Mouse (Mus musculus): Measurements from ENCODE around the gene Flywch2. TPM values are rescaled to one million over a fixed set of nuclear protein-coding genes. Genes with fewer than 3 reads are reported as not detected.

Flywch2 gene
- total and polyA plus RNA-seq, 3 experiments, result 0.62 to 6.2 TPM; not detected in 1

DNA sequence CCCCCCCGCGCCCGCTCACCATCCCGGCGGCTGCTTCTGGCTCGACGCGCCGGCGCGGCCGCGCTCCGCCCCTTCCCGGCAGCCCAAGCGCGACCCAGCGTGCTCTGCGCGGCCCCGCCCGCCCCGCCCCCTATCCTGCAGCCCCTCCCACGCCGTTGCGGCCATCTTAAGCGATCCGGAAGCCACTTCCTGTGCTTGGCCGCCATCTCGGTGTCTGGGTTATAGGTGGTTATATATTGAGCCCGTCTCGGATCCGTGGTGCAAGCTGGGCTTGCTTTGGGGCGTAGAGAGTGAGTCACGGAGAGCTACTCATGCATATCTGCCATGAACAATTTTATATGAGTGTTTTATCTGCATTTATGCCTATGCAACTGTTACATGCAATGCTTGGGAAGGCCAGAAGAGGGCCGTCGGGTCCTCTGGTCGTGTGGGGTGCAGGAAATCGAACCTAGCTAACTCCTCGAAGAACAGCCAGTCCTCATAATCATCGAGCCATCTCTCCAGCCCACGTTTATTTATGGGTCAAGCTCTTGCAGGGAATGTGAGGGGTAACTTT is 43.3 kb upstream of the Flywch2 start, which contains the start of gene Elob (continued):
- TF ChIP-seq USF1 (IDR thresholded peaks at IDR 0.05; ENCODE audit: low read depth, low read length) (no peak), MYB (IDR thresholded peaks at IDR 0.05; ENCODE audit: low read depth, low read length) (no peak), MYC (IDR thresholded peaks at IDR 0.05; ENCODE audit: low read depth, low read length) (no peak; the same call in 1 of the 2 replicates)

GRCm38 (mm10) chr17:23828271-23829001 is 42.6 kb upstream of the Flywch2 start:
- no peaks in the 10 kb centered on the region for H3K9me3 ChIP-seq (replicated peaks; ENCODE audit: insufficient read depth, low read length)
- H3K4me3 ChIP-seq (ENCODE audit: control insufficient read depth in 1 of 2, insufficient read depth in 1 of 2, low read depth in 2 of 2, low read length in 2 of 2), result peak overlapping the region; percentile 92 to 98
- H3K27me3 ChIP-seq (ENCODE audit: control insufficient read depth in 1 of 2, insufficient read depth in 2 of 2, low read length in 2 of 2), result no peaks in the 10 kb centered on the region
- peaks cover 7 to 21% of the 10 kb centered on the region in 2 experiments; a peak in 3 of 4 replicates for H3K36me3 ChIP-seq (ENCODE audit: control insufficient read depth in 1 of 2, insufficient read depth in 2 of 2, low read length in 2 of 2)
- TF ChIP-seq TBP (IDR thresholded peaks at IDR 0.05; ENCODE audit: low read depth, low read length) (0 out of 2 replicates have a peak, but pooled peaks have one; percentile 17), NELFE (IDR thresholded peaks at IDR 0.05; ENCODE audit: low read depth, low read length) (peak; percentile 10; the same call in 1 of the 2 replicates), TAL1 (IDR thresholded peaks at IDR 0.05; ENCODE audit: low read length) (no peak), SIN3A (IDR thresholded peaks at IDR 0.05; ENCODE audit: low read length) (0 out of 2 replicates have a peak, but pooled peaks have one; percentile 0), MAZ (IDR thresholded peaks at IDR 0.05; ENCODE audit: low read depth, low read length) (no peak), POLR2A (IDR thresholded peaks at IDR 0.05; ENCODE audit: control insufficient read depth in 1 of 2, insufficient read depth in 1 of 2, low read depth in 1 of 2, low read length in 2 of 2, poor library complexity in 1 of 2) (peak in 1 of 2 experiments; percentile 42; a peak in 2 of 4 replicates)
- peak overlapping the region; percentile 64 for H3K27ac ChIP-seq (ENCODE audit: control insufficient read depth, low read depth, low read length)
- DNase-seq (ENCODE audit: low read depth, low spot score), result peak; percentile 70
- H3K9ac ChIP-seq (ENCODE audit: control insufficient read depth, low read depth, low read length, poor library complexity, severe bottlenecking), result peak overlapping the region; percentile 77
- H3K79me2 ChIP-seq (ENCODE audit: control insufficient read depth, insufficient read depth, low read length, poor library complexity), result peaks cover 17% of the 10 kb centered on the region
- H3K4me1 ChIP-seq (ENCODE audit: control insufficient read depth in 1 of 2, insufficient read depth in 2 of 2, low read length in 2 of 2), result peaks cover 5 to 18% of the 10 kb centered on the region in 2 experiments; a peak in 3 of 4 replicates

- TF ChIP-seq POLR2AphosphoS2 (IDR thresholded peaks at IDR 0.05; ENCODE audit: low read length), result peak; percentile 66; the same call in 1 of the 2 replicates
- no peak; a peak in 1 of 4 replicates for TF ChIP-seq POLR2A (IDR thresholded peaks at IDR 0.05; ENCODE audit: control insufficient read depth in 1 of 2, insufficient read depth in 1 of 2, low read depth in 1 of 2, low read length in 2 of 2, poor library complexity in 1 of 2)
- TF ChIP-seq RCOR1 (IDR thresholded peaks at IDR 0.05; ENCODE audit: low read depth, low read length), result no peak
- 0 out of 2 replicates have a peak, but pooled peaks have one; percentile 7 for TF ChIP-seq MYB (IDR thresholded peaks at IDR 0.05; ENCODE audit: low read depth, low read length)
- peak; percentile 51; the same call in 1 of the 2 replicates for TF ChIP-seq ZMIZ1 (IDR thresholded peaks at IDR 0.05; ENCODE audit: low read depth, low read length)
- no peak for TF ChIP-seq ETS1 (IDR thresholded peaks at IDR 0.05; ENCODE audit: low read depth, low read length)
- TF ChIP-seq ZC3H11A (IDR thresholded peaks at IDR 0.05; ENCODE audit: low read depth, low read length), result no peak
- peak; percentile 36 for DNase-seq (ENCODE audit: low read depth, low spot score)
- H3K36me3 ChIP-seq (ENCODE audit: control insufficient read depth in 1 of 2, insufficient read depth in 2 of 2, low read length in 2 of 2), result peaks cover 7 to 18% of the 10 kb centered on the region in 2 experiments; a peak in 3 of 4 replicates
- no peaks in the 10 kb centered on the region for H3K9me3 ChIP-seq (replicated peaks; ENCODE audit: insufficient read depth, low read length)
- H3K27me3 ChIP-seq (ENCODE audit: control insufficient read depth in 1 of 2, insufficient read depth in 2 of 2, low read length in 2 of 2), result no peaks in the 10 kb centered on the region
- peaks cover 5 to 10% of the 10 kb centered on the region in 2 experiments; a peak in 3 of 4 replicates for H3K4me1 ChIP-seq (ENCODE audit: control insufficient read depth in 1 of 2, insufficient read depth in 2 of 2, low read length in 2 of 2)
- no peak overlapping the region for H3K27ac ChIP-seq (ENCODE audit: control insufficient read depth, low read depth, low read length)
- H3K79me2 ChIP-seq (ENCODE audit: control insufficient read depth, insufficient read depth, low read length, poor library complexity), result peaks cover 17% of the 10 kb centered on the region
- no peak overlapping the region for H3K4me3 ChIP-seq (ENCODE audit: control insufficient read depth in 1 of 2, insufficient read depth in 1 of 2, low read depth in 2 of 2, low read length in 2 of 2)
- no peak overlapping the region for H3K9ac ChIP-seq (ENCODE audit: control insufficient read depth, low read depth, low read length, poor library complexity, severe bottlenecking)
Observed at GRCm38 (mm10) chr17:23825591-23825990, 39.7 kb upstream of the Flywch2 start.

All from MEL (cell line).